Mouse (Mus musculus) intestine, postnatal 0 days (tissue): ENCODE results near the gene Prkrip1. TPM values are rescaled to one million over a fixed set of nuclear protein-coding genes. Genes with fewer than 3 reads are reported as not detected.

ENCODE experiments used
- ATAC-seq: fragments of 200-750 bp; cut with Nextera tagmentation; 2 replicates; pipeline ENCODE4 v1.8.0; 2017; ENCODE audit warnings: mild to moderate bottlenecking, moderate TSS enrichment, moderate library complexity
- H3K27ac ChIP-seq: fragments of 300-500 bp; sonication (generic); 2 replicates; pipeline ENCODE4 v1.5.1; 2014; ENCODE audit warnings: mild to moderate bottlenecking, low read depth, low read length, moderate library complexity
- H3K27me3 ChIP-seq: fragments of 300-500 bp; sonication (generic); replicated peaks from 2 replicates; pipeline ENCODE4 v1.6.1; 2014; ENCODE audit warnings: low read length, mixed read lengths; ENCODE audit not compliant: control insufficient read depth, insufficient read depth
- H3K36me3 ChIP-seq: fragments of 300-500 bp; sonication (generic); 2 replicates; pipeline ENCODE4 v1.6.1; 2014; ENCODE audit warnings: mild to moderate bottlenecking, moderate library complexity; ENCODE audit not compliant: control insufficient read depth, insufficient read depth
- H3K4me1 ChIP-seq: fragments of 300-500 bp; sonication (generic); replicated peaks from 2 replicates; pipeline ENCODE4 v1.6.1; 2014; ENCODE audit warnings: antibody characterized with exemption, low read length, mixed read lengths; ENCODE audit not compliant: control insufficient read depth, insufficient read depth
- H3K4me2 ChIP-seq: fragments of 300-500 bp; sonication (generic); replicated peaks from 2 replicates; pipeline ENCODE4 v1.6.1; 2014; ENCODE audit warnings: low read depth, mild to moderate bottlenecking, moderate library complexity
- H3K4me3 ChIP-seq: fragments of 300-500 bp; sonication (generic); 2 replicates; pipeline ENCODE4 v1.5.1; 2014; ENCODE audit warnings: low read depth, low read length
- H3K9ac ChIP-seq: fragments of 300-500 bp; sonication (generic); 2 replicates; pipeline ENCODE4 v1.6.1; 2014; ENCODE audit warnings: mild to moderate bottlenecking, low read depth, low read length
- H3K9me3 ChIP-seq: fragments of 300-500 bp; sonication (generic); 2 replicates; pipeline ENCODE4 v1.6.1; 2016; ENCODE audit warnings: mixed run types; ENCODE audit not compliant: control insufficient read depth
- CTCF ChIP-seq: sonication (generic); IDR thresholded peaks from 2 replicates; pipeline ENCODE4 v1.5.1; 2016; ENCODE audit warnings: low read depth, mild to moderate bottlenecking, control low read depth, antibody characterized with exemption, moderate library complexity
- WGBS: fragments of 180-500 bp; shearing (Covaris S2); extraction: QIAGEN DNeasy Blood & Tissue Kit; methylation state at CpG from one replicate; pipeline ENCODE4 v1.1.7; 2014; 5-methylcytosine and 5-hydroxymethylcytosine counted together
- polyA plus RNA-seq: library from polyadenylated mRNA; unstranded; fragments of >200 nt; fragmentation: Nextera tagmentation; extraction: Ambion mirVana; gene quantifications from 2 replicates; pipeline ENCODE4 v1.2.1, GENCODE M21; 2015

The Prkrip1 gene
- polyA plus RNA-seq, 1 experiment from 2014 or later: 37.7 TPM

DNA sequence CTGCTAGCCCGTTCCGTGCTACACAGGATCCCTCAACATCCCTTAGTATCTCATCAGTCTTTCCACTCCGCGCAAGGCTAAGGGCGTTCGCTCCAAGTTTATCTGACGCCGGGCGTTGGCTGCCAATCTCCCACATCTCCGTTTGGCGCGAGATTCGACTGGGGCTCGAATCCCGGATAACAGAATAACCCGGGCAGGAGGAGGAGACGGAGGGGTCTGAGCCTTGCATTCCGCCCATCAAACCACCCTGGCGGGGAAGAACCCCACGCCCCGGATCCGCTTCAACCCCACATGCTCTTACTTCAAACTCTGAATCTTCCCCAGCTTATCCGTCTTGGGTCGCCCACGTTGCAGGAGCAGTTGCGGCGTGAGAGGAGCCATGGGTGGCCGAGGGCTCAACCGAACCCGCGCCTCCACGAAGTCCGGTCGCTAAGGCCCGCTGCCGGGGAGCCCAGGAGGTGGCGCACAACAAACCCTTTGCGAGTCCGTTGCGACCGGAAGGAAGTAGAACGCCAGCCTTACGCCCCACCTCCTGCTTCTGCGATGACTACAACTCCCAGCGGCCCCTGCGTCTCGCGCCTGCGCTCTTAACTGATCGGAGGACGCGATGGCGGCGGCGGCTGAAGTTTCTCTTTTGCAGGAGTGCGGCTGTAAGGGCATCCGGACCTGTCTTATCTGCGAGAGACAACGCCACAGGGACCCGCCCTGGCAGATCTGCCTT, 63.0 kb downstream of the Prkrip1 start, which contains the start of the genes Lrwd1 and Alkbh4:
TSS of gene Lrwd1 (minus strand) at position 504 of the 721 bp plus-strand sequence.
TSS of gene Alkbh4 (plus strand) at position 576 of the 721 bp plus-strand sequence.
- peak; percentile 91 for ATAC-seq
- Histone ChIP-seq H3K4me2 (peak within 1 kb of the TSS; percentile 83), H3K27ac (peak within 1 kb of the TSS; percentile 61), H3K4me3 (peak within 1 kb of the TSS; percentile 78), H3K9me3 (no peaks in the 10 kb centered on the region), H3K4me1 (no peaks in the 10 kb centered on the region), H3K9ac (peak within 1 kb of the TSS; percentile 76), H3K36me3 (peaks cover 37% of the 10 kb centered on the region), H3K27me3 (no peaks in the 10 kb centered on the region)
- peak; percentile 90 for TF ChIP-seq CTCF
- under 1% methylated on average over 60 of the region's 60 CpGs for WGBS

Other genes with a start within 250 kb of the Prkrip1 start
- 2.2 and 2.4 TPM in 2 replicates for gene Ssc4d, start 224.4 kb downstream of the Prkrip1 start, polyA plus RNA-seq
- not detected in 2 replicates for gene Zp3, start 218.9 kb downstream of the Prkrip1 start, polyA plus RNA-seq
- 10.5 TPM in 2 replicates for gene Dtx2, start 204.2 kb downstream of the Prkrip1 start, polyA plus RNA-seq
- gene Upk3b, start 160.5 kb downstream of the Prkrip1 start, polyA plus RNA-seq: 18.3 and 21.3 TPM in 2 replicates
- 0.39 TPM in 1 of 2 replicates, not detected in the other for gene Upk3bl, start 144.5 kb downstream of the Prkrip1 start, polyA plus RNA-seq
- gene Rasa4, start 115.0 kb downstream of the Prkrip1 start, polyA plus RNA-seq: 8.1 and 8.7 TPM in 2 replicates
- gene Polr2j, start 82.3 kb downstream of the Prkrip1 start, polyA plus RNA-seq: 152 and 169 TPM in 2 replicates
- 7.5 and 7.8 TPM in 2 replicates for gene Lrwd1, start 62.9 kb downstream of the Prkrip1 start, polyA plus RNA-seq
- 11.0 and 12.6 TPM in 2 replicates for gene Alkbh4, start 62.8 kb downstream of the Prkrip1 start, polyA plus RNA-seq
- 4.3 and 5.1 TPM in 2 replicates for gene Orai2, start 28.2 kb downstream of the Prkrip1 start, polyA plus RNA-seq
- gene Sh2b2, start 47.6 kb upstream of the Prkrip1 start, polyA plus RNA-seq: 1.0 and 1.1 TPM in 2 replicates